Mouse (Mus musculus) MEL (cell line): Measurements from ENCODE around the gene Babam2. TPM values are rescaled to one million over a fixed set of nuclear protein-coding genes. Genes with fewer than 3 reads are reported as not detected.

ENCODE experiments used
- DNase-seq: peaks from one replicate; pipeline ENCODE4 v3.0.0; 2011; ENCODE audit warnings: low read depth, low spot score
- H3K27ac ChIP-seq: 2 replicates; pipeline ENCODE4 v1.5.1; 2012; ENCODE audit warnings: low read depth, mild to moderate bottlenecking, control low read depth, low read length, moderate library complexity; ENCODE audit not compliant: control insufficient read depth
- H3K27me3 ChIP-seq, 2 experiments: fragments of 150-350 bp in 1 of 2; sonication (generic) in 1 of 2; 2 replicates each; pipeline ENCODE4 v1.6.1; 2012; ENCODE audit warnings: low read length in 2 of 2, mild to moderate bottlenecking in 2 of 2, improper control_type of control experiment in 1 of 2, moderate library complexity in 1 of 2; ENCODE audit not compliant: insufficient read depth in 2 of 2, control insufficient read depth in 1 of 2
- H3K36me3 ChIP-seq, 2 experiments: 2 replicates each; pipeline ENCODE4 v1.6.1; 2012 to 2014; ENCODE audit warnings: low read length in 2 of 2, improper control_type of control experiment in 1 of 2, inconsistent platforms in 1 of 2, mild to moderate bottlenecking in 1 of 2; ENCODE audit not compliant: insufficient read depth in 2 of 2, control insufficient read depth in 1 of 2
- H3K4me1 ChIP-seq, 2 experiments: fragments of 150-350 bp in 1 of 2; sonication (generic) in 1 of 2; 2 replicates each; pipeline ENCODE4 v1.6.1; 2012; ENCODE audit warnings: low read length in 2 of 2, improper control_type of control experiment in 1 of 2, mild to moderate bottlenecking in 1 of 2; ENCODE audit not compliant: insufficient read depth in 2 of 2, control insufficient read depth in 1 of 2
- H3K4me3 ChIP-seq, 2 experiments: fragments of 150-350 bp in 1 of 2; sonication (generic) in 1 of 2; 2 replicates each; pipeline ENCODE4 v1.5.1; 2012; ENCODE audit warnings: low read depth in 2 of 2, low read length in 2 of 2, mild to moderate bottlenecking in 2 of 2, moderate library complexity in 2 of 2, control low read depth in 1 of 2, improper control_type of control experiment in 1 of 2; ENCODE audit not compliant: control insufficient read depth in 1 of 2, insufficient read depth in 1 of 2
- H3K79me2 ChIP-seq: 2 replicates; pipeline ENCODE4 v1.6.1; 2012; ENCODE audit warnings: mild to moderate bottlenecking, low read length, moderate library complexity; ENCODE audit not compliant: control insufficient read depth, poor library complexity, insufficient read depth
- H3K9ac ChIP-seq: 2 replicates; pipeline ENCODE4 v1.6.1; 2012; ENCODE audit warnings: low read depth, mild to moderate bottlenecking, control low read depth, low read length, moderate library complexity; ENCODE audit not compliant: control insufficient read depth, poor library complexity, severe bottlenecking
- H3K9me3 ChIP-seq: fragments of 150-350 bp; sonication (generic); replicated peaks from 2 replicates; pipeline ENCODE4 v1.6.1; 2012; ENCODE audit warnings: mild to moderate bottlenecking, low read length, improper control_type of control experiment, moderate library complexity; ENCODE audit not compliant: insufficient read depth
- CHD1 ChIP-seq: IDR thresholded peaks from 2 replicates; pipeline ENCODE4 v1.6.1; 2012; ENCODE audit warnings: low read depth, mild to moderate bottlenecking, inconsistent platforms, low read length, improper control_type of control experiment
- CHD2 ChIP-seq: IDR thresholded peaks from 2 replicates; pipeline ENCODE4 v1.6.1; 2011; ENCODE audit warnings: low read length, improper control_type of control experiment
- CTCF ChIP-seq, 3 experiments: IDR thresholded peaks in 2 of 3; conservative IDR thresholded peaks in 1 of 3; 2 replicates each; pipeline ENCODE4 v1.5.1; 2011 to 2012; ENCODE audit warnings: low read length in 3 of 3, low read depth in 2 of 3, mild to moderate bottlenecking in 2 of 3, improper control_type of control experiment in 1 of 3, inconsistent platforms in 1 of 3, mixed read lengths in 1 of 3, moderate library complexity in 1 of 3; ENCODE audit not compliant: control insufficient read depth in 1 of 3, insufficient read depth in 1 of 3, poor library complexity in 1 of 3, severe bottlenecking in 1 of 3
- ETS1 ChIP-seq: IDR thresholded peaks from 2 replicates; pipeline ENCODE4 v1.6.1; 2012; ENCODE audit warnings: low read depth, mild to moderate bottlenecking, inconsistent platforms, low read length, improper control_type of control experiment, moderate library complexity
- HCFC1 ChIP-seq: IDR thresholded peaks from 2 replicates; pipeline ENCODE4 v1.6.1; 2012; ENCODE audit warnings: low read depth, mild to moderate bottlenecking, inconsistent platforms, low read length, improper control_type of control experiment, moderate library complexity
- KAT2A ChIP-seq: conservative IDR thresholded peaks from 2 replicates; pipeline ENCODE4 v1.6.1; 2012; ENCODE audit warnings: low read depth, low read length, improper control_type of control experiment, inconsistent platforms
- MAX ChIP-seq: IDR thresholded peaks from 2 replicates; pipeline ENCODE4 v1.6.1; 2011; ENCODE audit warnings: low read length, improper control_type of control experiment
- MAZ ChIP-seq: IDR thresholded peaks from 2 replicates; pipeline ENCODE4 v1.6.1; 2012; ENCODE audit warnings: low read depth, mild to moderate bottlenecking, inconsistent platforms, low read length, improper control_type of control experiment
- MXI1 ChIP-seq: IDR thresholded peaks from 2 replicates; pipeline ENCODE4 v1.6.1; 2011; ENCODE audit warnings: mild to moderate bottlenecking, low read depth, low read length, improper control_type of control experiment
- MYC ChIP-seq: IDR thresholded peaks from 2 replicates; pipeline ENCODE4 v1.6.1; 2011; ENCODE audit warnings: low read depth, mild to moderate bottlenecking, low read length, improper control_type of control experiment, moderate library complexity
- NELFE ChIP-seq: IDR thresholded peaks from 2 replicates; pipeline ENCODE4 v1.6.1; 2011; ENCODE audit warnings: low read depth, low read length, improper control_type of control experiment
- POLR2AphosphoS2 ChIP-seq: IDR thresholded peaks from 2 replicates; pipeline ENCODE4 v1.6.1; 2011; ENCODE audit warnings: low read length, improper control_type of control experiment
- RCOR1 ChIP-seq: IDR thresholded peaks from 2 replicates; pipeline ENCODE4 v1.6.1; 2012; ENCODE audit warnings: low read depth, mild to moderate bottlenecking, inconsistent platforms, low read length, improper control_type of control experiment
- SMC3 ChIP-seq: IDR thresholded peaks from 2 replicates; pipeline ENCODE4 v1.6.1; 2011; ENCODE audit warnings: low read depth, low read length, improper control_type of control experiment
- TAL1 ChIP-seq: IDR thresholded peaks from 2 replicates; pipeline ENCODE4 v1.6.1; 2012; ENCODE audit warnings: mild to moderate bottlenecking, inconsistent platforms, low read length, moderate library complexity, mixed read lengths
- TCF12 ChIP-seq: IDR thresholded peaks from 2 replicates; pipeline ENCODE4 v1.6.1; 2014; ENCODE audit warnings: low read depth, mild to moderate bottlenecking, inconsistent platforms, low read length, improper control_type of control experiment, moderate library complexity
- USF1 ChIP-seq: IDR thresholded peaks from 2 replicates; pipeline ENCODE4 v1.6.1; 2014; ENCODE audit warnings: low read depth, mild to moderate bottlenecking, inconsistent platforms, low read length, improper control_type of control experiment, moderate library complexity
- ZC3H11A ChIP-seq: IDR thresholded peaks from 2 replicates; pipeline ENCODE4 v1.6.1; 2012; ENCODE audit warnings: low read depth, mild to moderate bottlenecking, inconsistent platforms, low read length, improper control_type of control experiment
- ZMIZ1 ChIP-seq: IDR thresholded peaks from 2 replicates; pipeline ENCODE4 v1.6.1; 2012; ENCODE audit warnings: low read depth, mild to moderate bottlenecking, inconsistent platforms, low read length, improper control_type of control experiment, moderate library complexity
- polyA plus RNA-seq, 2 experiments: library from polyadenylated mRNA; stranded (reverse) in 1 of 2; unstranded in 1 of 2; fragments of >175 nt in 1 of 2; fragments of >200 nt in 1 of 2; gene quantifications; 2 replicates each; pipeline versions ENCODE4 v1.2.1 to v1.2.4; 2012; ENCODE audit warnings: low replicate concordance in 2 of 2, low read depth in 1 of 2; ENCODE audit not compliant: insufficient read length in 2 of 2, insufficient read depth in 1 of 2, missing spikeins in 1 of 2
- total RNA-seq: library from RNA; depleted of rRNA; stranded (reverse); fragments of 300-350 nt; gene quantifications from 2 replicates; pipeline ENCODE4 v1.2.3, GENCODE M21; 2012

The Babam2 gene
- total and polyA plus RNA-seq, 3 experiments, result 43.3 to 86.6 TPM; not detected in 1

GRCm38 (mm10) chr5:31750231-31750925 lies 52.9 kb downstream of the Babam2 start:
- H3K36me3 ChIP-seq, result peaks cover 0 to 11% of the 10 kb centered on the region in 2 experiments; a peak in 2 of 4 replicates
- H3K27me3 ChIP-seq, result no peaks in the 10 kb centered on the region
- no peak overlapping the region for H3K4me3 ChIP-seq
- no peak for DNase-seq
- no peak overlapping the region for H3K9ac ChIP-seq
- no peaks in the 10 kb centered on the region for H3K9me3 ChIP-seq
- no peak overlapping the region for H3K27ac ChIP-seq
- peaks cover 2 to 6% of the 10 kb centered on the region in 2 experiments; a peak in 1 of 4 replicates for H3K4me1 ChIP-seq
- TF ChIP-seq MAZ (no peak), TCF12 (no peak), MAX (no peak), CTCF (IDR thresholded peaks at IDR 0.05 in 2 of 3, conservative IDR thresholded peaks at IDR 0.05 in 1 of 3; ENCODE audit: control insufficient read depth in 1 of 3, insufficient read depth in 1 of 3, low read depth in 2 of 3, low read length in 3 of 3, poor library complexity in 1 of 3, severe bottlenecking in 1 of 3) (no peak), ETS1 (no peak), CHD1 (no peak), MYC (no peak), NELFE (no peak), USF1 (no peak), POLR2AphosphoS2 (no peak), ZC3H11A (no peak), CHD2 (no peak), TAL1 (no peak), MXI1 (no peak), KAT2A (no peak), RCOR1 (no peak)
- TF ChIP-seq, all 39 proteins: peak for 0
- no peaks in the 10 kb centered on the region for H3K79me2 ChIP-seq

- H3K36me3 ChIP-seq, result peaks cover 0 to 11% of the 10 kb centered on the region in 2 experiments; a peak in 2 of 4 replicates
- H3K9ac ChIP-seq, result no peak overlapping the region
- no peak for DNase-seq
- no peak overlapping the region for H3K27ac ChIP-seq
- H3K27me3 ChIP-seq, result no peaks in the 10 kb centered on the region
- no peaks in the 10 kb centered on the region for H3K9me3 ChIP-seq
- no peak overlapping the region for H3K4me3 ChIP-seq
- no peaks in the 10 kb centered on the region for H3K79me2 ChIP-seq
- TF ChIP-seq MAZ (no peak), SMC3 (no peak), HCFC1 (no peak), POLR2AphosphoS2 (no peak), ZMIZ1 (no peak)
- H3K4me1 ChIP-seq, result peaks cover 2 to 6% of the 10 kb centered on the region in 2 experiments; a peak in 1 of 4 replicates
Measured at GRCm38 (mm10) chr5:31750955-31751354, 53.5 kb downstream of the Babam2 start.
